Mouse (Mus musculus) frontal cortex, postnatal 36 days (tissue): ENCODE data around the gene Rpl21.
A peak's percentile ranks its signal among the peaks of the same experiment; 100 is the strongest.

ENCODE experiments used
- DNase-seq, 2 experiments: peaks; one replicate each; pipeline ENCODE4 v3.0.0; 2022; ENCODE audit warnings: low spot score in 2 of 2

Gene Rpl21

GRCm38 (mm10) chr5:146832769-146833448 lies at the start of gene Rpl21:
TSS of gene Rpl21 (plus strand) at chr5:146832890.
- DNase-seq, result peak; percentile 97

GRCm38 (mm10) chr5:146783300-146783699 lies 49.4 kb upstream of the Rpl21 start:
- no peak for DNase-seq

GRCm38 (mm10) chr5:146783891-146784290 lies 48.8 kb upstream of the Rpl21 start:
- DNase-seq, result no peak

GRCm38 (mm10) chr5:146786123-146786522 lies 46.6 kb upstream of the Rpl21 start:
- no peak for DNase-seq

- no peak for DNase-seq
Observed at GRCm38 (mm10) chr5:146789413-146789812, 43.3 kb upstream of the Rpl21 start.

- peak; percentile 30 to 33 for DNase-seq
Observed at GRCm38 (mm10) chr5:146790944-146791343, 41.7 kb upstream of the Rpl21 start.

GRCm38 (mm10) chr5:146792140-146792791 lies 40.4 kb upstream of the Rpl21 start:
- DNase-seq, result no peak

GRCm38 (mm10) chr5:146793630-146794083 lies 39.0 kb upstream of the Rpl21 start:
- peak in 1 of 2 experiments; percentile 16 for DNase-seq

GRCm38 (mm10) chr5:146794084-146794852 lies 38.4 kb upstream of the Rpl21 start:
- DNase-seq, result peak in 1 of 2 experiments; percentile 26

- peak; percentile 97 for DNase-seq
Observed at GRCm38 (mm10) chr5:146794853-146795252, 37.8 kb upstream of the Rpl21 start, which contains the start of gene Usp12. TSS of gene Usp12 (minus strand) at chr5:146795006.

- DNase-seq, result peak in 1 of 2 experiments; percentile 48
Observed at GRCm38 (mm10) chr5:146795728-146796127, 37.0 kb upstream of the Rpl21 start.

- no peak for DNase-seq
Observed at GRCm38 (mm10) chr5:146798031-146798430, 34.7 kb upstream of the Rpl21 start.

- DNase-seq, result no peak
Observed at GRCm38 (mm10) chr5:146806004-146806430, 26.7 kb upstream of the Rpl21 start.

GRCm38 (mm10) chr5:146809951-146810350 lies 22.7 kb upstream of the Rpl21 start:
- DNase-seq, result no peak

- no peak for DNase-seq
Observed at GRCm38 (mm10) chr5:146812866-146813265, 19.8 kb upstream of the Rpl21 start.

- no peak for DNase-seq
Observed at GRCm38 (mm10) chr5:146813421-146813820, 19.3 kb upstream of the Rpl21 start.

GRCm38 (mm10) chr5:146815394-146815793 lies 17.3 kb upstream of the Rpl21 start:
- DNase-seq, result no peak

GRCm38 (mm10) chr5:146817583-146817982 lies 15.1 kb upstream of the Rpl21 start:
- peak in 1 of 2 experiments; percentile 46 for DNase-seq

- no peak for DNase-seq
Observed at GRCm38 (mm10) chr5:146818906-146819623, 13.6 kb upstream of the Rpl21 start.

- DNase-seq, result no peak
Observed at GRCm38 (mm10) chr5:146823005-146823404, 9.7 kb upstream of the Rpl21 start.

- DNase-seq, result no peak
Observed at GRCm38 (mm10) chr5:146829528-146829927, 3.2 kb upstream of the Rpl21 start.

- no peak for DNase-seq
Observed at GRCm38 (mm10) chr5:146832435-146832768, 288 bp upstream of the Rpl21 start.
